Mouse (Mus musculus) ZHBTc4 (cell line): ENCODE data around the gene Olfr434.
"Not testable (repeated sequence)": the region's sequence is repeated elsewhere in the genome, so short reads cannot be mapped to it uniquely, and the experiment has no call there.

Experiments
- DNase-seq: peaks from one replicate; pipeline ENCODE4 v3.0.0-alpha.2; 2011; ENCODE audit warnings: low read depth, low spot score

Gene Olfr434

DNA sequence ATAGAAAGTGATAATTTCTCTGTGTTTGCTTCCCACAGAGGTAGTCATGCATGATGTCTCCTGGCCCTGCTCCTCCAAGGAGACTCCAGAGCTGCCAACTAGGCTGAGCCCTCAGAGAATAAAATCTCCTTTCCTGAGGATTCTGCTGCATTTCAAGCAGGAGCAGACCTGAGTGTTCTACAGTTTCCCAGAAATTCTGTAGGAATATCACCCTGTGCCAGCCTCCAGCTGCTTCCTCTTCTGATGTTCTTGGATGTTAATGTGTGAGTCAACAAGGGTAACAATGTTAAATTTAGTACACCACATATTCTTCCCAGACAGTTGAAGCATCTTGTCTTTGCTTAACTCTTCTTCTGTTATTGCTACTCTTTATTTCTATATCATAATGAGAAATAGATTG lies at the start of gene Olfr434:
Gene Olfr434 (plus strand): TSS at position 149 of the 400 bp plus-strand sequence.
- DNase-seq: not testable (repeated sequence)

DNA sequence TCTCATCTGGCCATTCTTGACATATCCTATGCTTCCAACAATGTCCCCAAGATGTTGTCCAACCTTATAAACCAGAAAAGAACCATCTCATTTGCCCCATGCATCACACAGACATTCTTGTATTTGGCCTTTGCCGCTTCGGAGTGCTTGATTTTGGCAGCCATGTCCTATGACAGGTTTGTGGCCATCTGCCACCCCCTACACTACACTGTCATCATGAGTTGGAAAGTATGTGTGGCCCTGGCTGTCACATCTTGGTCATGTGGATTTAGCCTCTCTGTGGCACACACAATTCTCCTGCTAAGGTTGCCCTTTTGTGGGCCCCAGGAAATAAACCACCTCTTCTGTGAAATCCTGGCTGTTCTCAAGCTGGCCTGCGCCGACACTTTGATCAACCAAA lies 45.6 kb upstream of the Olfr434 start:
- DNase-seq: no peak

DNA sequence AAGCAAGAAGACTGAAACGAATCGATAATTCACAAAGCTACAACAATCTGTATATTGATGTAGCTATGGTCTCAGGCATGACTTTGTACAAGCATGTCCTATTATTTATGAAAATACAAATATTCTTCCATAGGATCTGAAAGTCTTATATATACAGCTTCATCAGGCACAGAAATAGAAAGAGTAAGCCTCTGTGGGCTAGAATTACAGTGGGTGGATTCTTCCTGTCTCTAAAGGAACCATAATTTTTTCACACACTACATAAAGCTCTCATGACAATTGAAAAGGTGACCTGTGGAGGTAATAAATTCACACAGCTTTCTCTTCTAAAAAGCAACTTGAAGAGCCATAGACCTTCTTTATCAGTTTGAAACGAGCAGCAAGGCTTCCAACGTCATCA lies 41.0 kb upstream of the Olfr434 start, which contains the start of gene Olfr13:
Gene Olfr13 (plus strand): TSS at position 301 of the 400 bp plus-strand sequence.
- no peak for DNase-seq

DNA sequence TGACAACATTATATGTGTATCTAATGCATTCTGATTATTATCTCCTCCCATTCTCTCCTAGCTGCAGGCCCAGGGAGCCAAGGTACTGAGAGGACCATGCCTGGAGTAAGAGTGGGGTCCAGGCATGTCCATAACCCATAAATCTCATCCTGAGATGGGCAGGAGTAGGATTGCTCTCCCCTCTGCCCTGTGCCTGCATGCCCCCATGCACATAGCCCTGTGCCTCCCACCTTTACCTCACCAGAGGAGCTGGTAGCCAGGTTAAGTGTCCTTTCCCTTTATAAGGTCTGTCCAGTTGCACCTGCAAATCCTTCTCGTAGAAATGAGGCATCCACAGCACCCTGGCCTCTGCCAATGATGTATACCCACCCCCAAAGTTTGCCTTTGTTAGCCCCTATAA lies 34.7 kb upstream of the Olfr434 start:
- no peak for DNase-seq

DNA sequence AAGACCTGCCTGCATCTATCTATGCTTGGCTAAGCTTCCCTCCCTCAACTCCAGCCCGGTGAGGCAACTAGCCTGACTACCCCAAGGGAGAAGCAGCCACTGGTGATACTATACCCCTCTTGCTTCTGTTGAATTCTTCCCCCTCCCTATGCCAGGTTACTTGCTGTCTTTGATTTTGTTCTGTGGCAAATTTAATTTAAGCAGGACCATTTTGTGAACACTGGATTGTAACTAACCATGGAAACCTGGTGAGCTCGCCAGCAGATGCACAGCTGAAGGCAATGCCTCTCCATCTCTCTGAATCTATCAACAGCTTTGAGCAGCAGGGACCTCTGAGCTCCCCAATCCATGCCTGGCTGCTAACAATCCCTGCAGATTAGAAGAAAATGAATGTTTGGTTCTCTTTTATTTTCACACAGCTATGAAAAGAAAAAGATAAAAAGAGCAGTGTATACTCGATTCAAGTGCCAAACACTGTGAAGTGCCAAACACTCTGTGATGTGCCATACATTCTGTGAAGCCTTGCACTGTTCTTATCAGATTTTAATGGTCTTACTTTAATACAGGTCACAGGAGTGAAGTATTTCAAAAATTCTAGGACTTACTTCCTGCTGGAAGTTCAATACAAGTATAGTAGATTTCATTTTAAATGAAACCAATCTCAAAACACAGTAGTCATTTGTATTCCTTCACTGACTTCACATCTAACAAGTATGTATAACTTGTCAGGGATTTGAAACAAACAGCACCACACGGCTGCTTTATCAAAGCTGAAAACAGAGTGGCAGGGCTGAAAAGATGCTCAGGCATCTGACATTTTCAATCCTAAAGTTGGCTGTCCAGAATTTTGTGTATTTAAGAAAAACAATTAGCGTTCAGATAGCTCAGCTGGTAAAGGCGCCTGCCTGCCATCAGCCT lies 34.0 kb upstream of the Olfr434 start:
- DNase-seq: no peak

DNA sequence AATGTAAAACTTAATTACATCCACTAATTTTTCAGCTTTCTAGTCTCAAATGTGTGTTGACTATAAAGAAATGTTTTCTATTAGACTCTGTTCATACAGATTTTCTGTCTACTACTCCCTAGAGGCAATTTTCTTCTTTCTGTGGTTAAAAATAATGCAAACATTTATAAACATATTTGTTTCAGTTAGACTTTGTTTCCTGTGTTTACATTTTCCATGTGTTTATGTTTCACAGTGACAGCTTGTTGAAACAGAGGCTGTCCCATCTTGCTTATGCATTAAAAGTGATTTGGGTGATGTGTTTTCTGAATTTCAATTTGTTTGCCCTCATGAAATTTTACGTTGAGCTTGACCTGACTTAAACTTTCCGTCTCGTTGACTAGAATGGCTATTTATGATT lies 21.8 kb upstream of the Olfr434 start:
- no peak for DNase-seq

DNA sequence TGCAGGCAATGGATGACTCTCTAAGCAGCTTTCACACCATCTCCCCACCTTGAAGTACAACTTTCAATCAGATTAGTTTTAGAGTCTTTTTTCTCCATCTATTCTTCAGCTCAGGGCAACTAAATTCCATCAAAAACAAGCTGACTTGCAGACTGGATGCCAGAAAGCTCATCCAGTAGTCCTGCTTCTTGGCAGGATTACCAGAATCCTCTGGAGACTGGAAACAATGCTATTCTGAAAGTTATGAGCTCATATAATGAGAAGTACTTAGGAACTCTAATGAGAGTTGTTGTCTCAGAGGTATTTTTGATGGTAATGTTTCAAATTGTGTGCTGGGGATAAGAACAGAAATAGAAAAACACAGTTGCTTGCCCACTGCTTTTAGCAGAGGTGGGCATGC lies 16.0 kb upstream of the Olfr434 start, which contains the start of gene Olfr435:
Gene Olfr435 (plus strand): TSS at position 366 of the 400 bp plus-strand sequence.
- DNase-seq: no peak

DNA sequence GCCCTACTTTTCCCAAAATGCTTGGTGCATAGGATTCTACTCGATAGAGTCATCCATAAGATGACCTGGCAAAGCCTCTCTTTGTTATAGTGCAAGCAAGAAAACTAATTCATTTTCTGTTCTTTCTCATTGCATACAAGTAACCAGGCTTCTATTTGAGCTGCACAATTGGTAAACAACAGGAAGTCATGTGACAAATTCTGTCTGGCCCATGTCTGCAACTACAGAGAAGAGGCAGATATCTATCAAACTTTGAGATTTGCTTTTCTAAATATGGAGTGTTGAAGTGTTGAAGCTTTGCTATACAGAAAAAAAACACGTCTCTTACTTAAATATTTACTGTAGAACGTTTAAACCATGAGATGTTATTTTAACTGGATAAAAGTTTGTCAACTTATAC lies 14.7 kb upstream of the Olfr434 start:
- DNase-seq: no peak

DNA sequence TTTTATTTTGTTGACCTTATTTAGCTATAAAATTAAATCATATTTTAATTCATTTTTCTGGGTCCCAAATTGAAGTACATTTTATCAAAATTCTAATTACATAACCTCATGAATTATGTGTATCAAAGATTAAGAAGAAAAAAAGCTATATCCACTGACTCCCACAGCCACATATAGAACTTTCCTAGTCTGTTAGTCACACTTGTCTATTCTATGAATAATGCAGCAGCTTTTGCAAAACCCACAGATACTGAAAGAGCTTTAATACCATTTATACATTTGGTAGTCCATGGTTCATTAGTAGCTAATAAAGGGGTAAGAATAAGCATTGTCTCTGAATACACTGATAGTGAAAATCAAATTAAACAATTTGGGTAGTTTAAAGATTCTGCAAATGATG lies 10.0 kb upstream of the Olfr434 start:
- DNase-seq: no peak

DNA sequence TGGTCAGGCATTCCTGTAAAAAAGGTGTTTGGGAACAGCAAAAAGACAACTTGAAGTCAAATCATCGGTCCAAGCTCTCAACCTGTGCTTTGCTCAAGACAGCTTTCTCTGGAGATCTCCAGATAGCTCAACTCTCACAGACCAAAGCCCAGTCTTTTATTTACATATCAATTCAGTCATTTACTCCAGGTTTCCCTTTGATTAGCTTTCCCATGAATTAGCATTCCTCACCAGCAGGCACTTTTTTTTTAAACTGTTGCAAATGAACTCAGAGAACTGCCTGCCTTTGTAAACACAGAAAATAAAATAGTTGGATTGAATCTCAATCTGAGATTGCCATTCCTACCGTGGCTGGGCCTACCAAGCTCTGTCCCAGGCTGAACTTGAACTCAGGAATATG lies 7.5 kb upstream of the Olfr434 start:
- DNase-seq: peak; percentile 73

DNA sequence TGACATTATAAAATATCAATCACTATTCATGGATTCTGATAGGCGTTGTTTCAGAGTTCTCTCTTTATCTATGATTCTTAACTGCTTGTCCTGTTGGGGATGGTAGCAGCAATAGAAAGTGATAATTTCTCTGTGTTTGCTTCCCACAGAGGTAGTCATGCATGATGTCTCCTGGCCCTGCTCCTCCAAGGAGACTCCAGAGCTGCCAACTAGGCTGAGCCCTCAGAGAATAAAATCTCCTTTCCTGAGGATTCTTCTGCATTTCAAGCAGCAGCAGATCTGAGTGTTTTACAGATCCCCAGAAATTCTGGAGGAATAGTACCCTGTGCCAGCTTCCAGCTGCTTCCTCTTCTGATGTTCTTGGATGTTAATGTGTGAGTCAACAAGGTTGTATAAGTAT lies 18.4 kb downstream of the Olfr434 start, which contains the start of gene Olfr47:
Gene Olfr47 (plus strand): TSS at position 275 of the 400 bp plus-strand sequence.
- DNase-seq: not testable (repeated sequence)

DNA sequence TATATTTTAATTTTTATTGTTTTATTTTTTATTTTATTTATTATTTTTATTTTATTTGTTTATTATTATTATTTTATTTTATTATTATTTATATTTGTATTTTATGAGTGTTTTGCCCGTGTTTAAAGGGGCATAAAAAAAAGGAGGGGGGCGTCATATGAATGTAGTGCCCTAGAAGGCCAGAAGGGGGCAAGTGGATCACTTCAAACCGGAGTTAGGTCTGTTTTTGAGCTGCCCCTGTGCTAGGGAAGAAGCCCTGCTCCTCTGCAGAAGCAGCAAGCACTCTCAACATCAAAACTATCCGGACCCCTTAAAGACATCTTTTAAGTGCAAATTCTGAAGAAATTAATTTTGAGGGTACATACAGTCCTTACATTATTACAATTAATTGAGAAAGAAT lies 29.2 kb downstream of the Olfr434 start:
- peak; percentile 37 for DNase-seq

DNA sequence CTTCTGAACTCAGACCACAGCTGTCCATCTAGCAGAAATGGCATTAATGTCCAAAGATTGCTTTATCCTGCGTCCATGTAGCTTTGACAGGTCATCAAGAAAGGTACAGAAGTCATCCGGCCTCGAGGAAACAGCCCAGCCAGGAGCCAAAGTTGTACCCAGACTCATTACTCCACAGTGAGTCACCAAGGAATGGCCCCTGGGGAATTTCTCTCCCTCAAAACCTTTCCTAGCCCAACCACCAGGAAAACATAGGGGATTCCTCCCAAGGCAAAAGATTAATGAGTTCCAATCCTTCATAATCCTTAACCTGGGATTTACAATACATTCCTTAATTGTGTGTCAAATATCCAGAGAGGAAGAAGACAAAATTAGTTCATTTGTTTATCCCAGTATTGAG lies 34.6 kb downstream of the Olfr434 start:
- no peak for DNase-seq

DNA sequence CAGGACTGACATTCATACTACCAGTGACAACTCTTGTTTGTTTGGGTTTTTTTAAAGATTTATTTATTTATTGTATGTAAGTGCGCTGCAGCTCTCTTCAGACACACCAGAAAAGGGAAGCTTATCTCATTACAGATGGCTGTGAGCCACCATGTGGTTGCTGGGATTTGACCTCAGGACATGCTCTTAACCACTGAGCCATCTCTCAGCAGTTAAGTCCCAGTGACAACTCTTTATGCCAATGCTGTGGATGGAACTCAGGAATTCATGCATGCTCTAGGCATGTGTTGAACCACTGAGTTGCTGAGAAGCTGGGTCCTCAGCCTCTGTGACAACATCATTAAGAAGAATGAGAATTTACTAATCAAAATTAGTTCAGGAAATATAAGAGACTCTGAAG lies 40.2 kb downstream of the Olfr434 start:
- DNase-seq: no peak

DNA sequence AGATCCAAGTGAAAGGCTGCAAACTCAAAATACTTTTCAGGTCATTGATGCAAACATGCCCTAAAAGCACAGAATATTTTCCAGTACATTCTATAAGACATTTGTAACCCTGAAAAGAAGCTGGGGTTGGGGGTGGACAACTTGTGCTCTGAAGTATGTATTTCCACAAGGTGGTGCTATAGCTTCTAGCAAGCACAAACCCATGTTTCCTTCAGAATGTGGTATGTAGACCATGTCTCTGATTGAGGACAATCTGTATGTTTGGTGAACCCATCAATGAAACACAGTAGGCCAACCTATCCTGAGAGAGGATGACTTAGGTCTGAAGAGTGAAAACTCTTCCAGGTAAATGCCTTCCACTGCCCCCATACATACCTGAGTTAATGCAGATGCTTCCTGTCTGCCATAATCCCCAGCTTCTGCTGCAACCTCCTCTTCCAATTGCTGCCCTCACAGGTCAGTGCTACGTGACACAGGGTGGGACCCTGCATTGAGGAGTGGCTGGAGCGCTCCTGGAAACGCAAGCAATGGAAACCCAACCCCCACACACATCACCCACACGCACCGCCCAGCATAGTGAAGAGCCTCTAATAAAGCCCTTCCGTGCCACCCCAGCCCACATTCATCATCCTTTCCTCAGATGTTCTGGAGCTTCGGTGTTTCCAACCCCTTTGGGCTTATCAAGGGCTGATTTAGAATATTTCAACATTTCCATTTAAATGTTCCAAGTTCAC lies 41.5 kb downstream of the Olfr434 start:
- peak; percentile 19 for DNase-seq

DNA sequence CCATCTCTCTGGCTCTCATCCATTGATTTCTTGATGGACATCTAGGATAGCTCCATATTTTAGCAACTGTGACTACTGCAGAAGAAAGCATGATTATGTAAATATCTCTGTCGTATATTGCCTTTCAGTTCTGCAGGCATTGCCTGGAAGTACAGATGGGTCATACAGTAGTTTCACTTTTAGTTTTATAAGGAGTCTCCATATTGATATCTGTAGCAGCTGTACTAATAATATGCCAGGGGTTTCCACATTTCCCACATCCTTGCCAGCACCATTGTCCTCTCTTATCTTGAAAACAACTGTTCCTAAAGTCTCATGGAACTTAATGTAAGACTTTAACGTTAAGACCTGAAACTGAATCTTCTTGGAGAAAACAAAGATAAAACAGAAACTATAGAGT lies 47.9 kb downstream of the Olfr434 start:
- no peak for DNase-seq

DNA sequence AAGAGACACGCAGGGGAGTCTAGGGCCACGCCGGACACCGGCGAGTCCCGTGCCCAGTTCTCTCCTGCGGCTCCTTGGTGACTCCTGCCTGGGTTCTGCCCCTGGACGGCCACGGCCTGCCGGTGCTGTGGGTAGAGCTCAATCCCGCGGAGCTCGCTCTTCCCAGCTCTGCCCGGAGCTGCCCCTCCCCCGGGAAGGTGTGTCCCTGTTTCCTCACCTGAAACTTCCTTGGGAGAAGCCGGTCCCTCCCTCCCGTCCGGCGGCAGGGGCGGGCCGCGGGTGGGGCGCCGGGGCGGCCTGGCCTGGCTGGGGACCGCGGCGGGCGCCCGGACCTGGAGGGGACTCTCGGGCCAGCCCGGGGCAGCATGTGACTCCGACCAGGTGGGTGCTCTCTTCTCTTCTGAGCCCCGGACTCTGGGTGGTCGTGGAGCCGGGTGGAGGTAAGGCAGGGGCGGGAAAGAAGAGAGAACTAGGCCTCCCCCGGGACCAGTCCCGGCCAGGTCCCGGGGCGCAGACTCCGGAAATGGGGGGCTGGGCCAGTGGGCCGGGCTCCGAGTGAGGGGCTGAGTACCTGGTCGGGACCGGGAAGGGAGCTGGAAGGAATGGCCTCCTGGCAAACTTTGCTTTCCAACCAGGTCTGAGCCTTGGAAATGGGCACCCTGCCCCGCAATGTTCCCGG lies 52.7 kb downstream of the Olfr434 start, which contains the start of gene Arhgef5:
Gene Arhgef5 (plus strand): TSS at position 220 of the 679 bp plus-strand sequence.
- peak; percentile 48 for DNase-seq

DNA sequence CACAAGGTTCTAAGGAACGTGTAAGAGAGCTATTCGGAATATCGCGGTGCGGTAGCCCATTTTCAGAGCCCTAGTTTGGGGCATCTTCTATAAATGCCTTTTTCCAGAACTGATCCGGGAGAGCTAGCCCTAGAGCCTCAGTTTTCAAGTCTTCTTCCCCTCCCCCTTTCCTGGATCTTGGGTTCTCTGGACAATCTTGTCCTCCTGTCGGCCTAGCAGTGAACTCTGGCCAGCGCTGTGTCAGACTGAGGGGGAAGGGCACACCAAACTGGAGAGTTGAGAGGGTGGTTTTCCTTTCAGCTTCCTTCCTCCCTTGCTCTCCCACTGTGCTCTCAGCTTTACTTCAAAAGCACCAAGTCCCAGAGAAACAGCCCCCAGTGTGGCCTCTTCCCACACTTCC lies 53.5 kb downstream of the Olfr434 start:
- peak; percentile 12 for DNase-seq
